Mouse (Mus musculus) forebrain, embryonic 10.5 days (tissue): ENCODE measurements around the gene Pip5k1c. TPM values are rescaled to one million over a fixed set of nuclear protein-coding genes. Genes with fewer than 3 reads are reported as not detected.
A peak's percentile ranks its signal among the peaks of the same experiment; 100 is the strongest.

ENCODE experiments used
- DNase-seq: peaks from one replicate; pipeline ENCODE4 v3.0.0-alpha.2; 2017; ENCODE audit warnings: low spot score; ENCODE audit errors: extremely low spot score
- H3K27ac ChIP-seq: fragments of 300-500 bp; sonication (generic); 2 replicates; pipeline ENCODE4 v1.5.1; 2016; ENCODE audit warnings: mild to moderate bottlenecking
- H3K27me3 ChIP-seq: fragments of 300-500 bp; sonication (generic); 2 replicates; pipeline ENCODE4 v1.6.1; 2016; ENCODE audit warnings: mild to moderate bottlenecking; ENCODE audit not compliant: poor library complexity, severe bottlenecking
- H3K36me3 ChIP-seq: fragments of 300-500 bp; sonication (generic); replicated peaks from 2 replicates; pipeline ENCODE4 v1.6.1; 2016; ENCODE audit warnings: mild to moderate bottlenecking, moderate library complexity
- H3K4me1 ChIP-seq: fragments of 300-500 bp; sonication (generic); 2 replicates; pipeline ENCODE4 v1.6.1; 2016
- H3K4me3 ChIP-seq: fragments of 300-500 bp; sonication (generic); 2 replicates; pipeline ENCODE4 v1.5.1; 2016; ENCODE audit warnings: mild to moderate bottlenecking, moderate library complexity
- H3K9me3 ChIP-seq: fragments of 300-500 bp; sonication (generic); 2 replicates; pipeline ENCODE4 v1.6.1; 2016; ENCODE audit warnings: mild to moderate bottlenecking, moderate library complexity
- WGBS: fragments of 180-500 bp; shearing (Covaris S2); methylation state at CpG from one replicate; pipeline ENCODE4 v1.1.7; 2016; 5-methylcytosine and 5-hydroxymethylcytosine counted together
- polyA plus RNA-seq: library from polyadenylated mRNA; unstranded; fragments of >200 nt; fragmentation: Nextera tagmentation; extraction: Ambion mirVana; gene quantifications from 2 replicates; pipeline ENCODE4 v1.2.1, GENCODE M21; 2016

The Pip5k1c gene
- polyA plus RNA-seq, 1 experiment from 2014 or later = 60.6 TPM

- peaks cover 65% of the 10 kb centered on the region for H3K36me3 ChIP-seq
- H3K4me1 ChIP-seq = peaks cover 30% of the 10 kb centered on the region
- 95% methylated on average over 8 of the region's 8 CpGs for whole genome bisulfite sequencing
- H3K27ac ChIP-seq = peak overlapping the region; percentile 62
- H3K9me3 ChIP-seq = peaks cover 3% of the 10 kb centered on the region; the same call in 1 of the 2 replicates
- H3K27me3 ChIP-seq = peaks cover 7% of the 10 kb centered on the region
- no peak for DNase-seq
- peak overlapping the region; percentile 61 for H3K4me3 ChIP-seq
These were observed 27.2 kb upstream of the Pip5k1c start for GRCm38 (mm10) chr10:81265540-81265939.

GRCm38 (mm10) chr10:81266211-81267105 is 26.3 kb upstream of the Pip5k1c start, which contains the start of the genes Mrpl54 and Apba3:
Gene Mrpl54 (minus strand): TSS chr10:81266934.
Gene Apba3 (plus strand): TSS chr10:81266960.
- DNase-seq = peak; percentile 94
- under 1% methylated on average over 48 of the region's 48 CpGs for WGBS
- H3K27ac ChIP-seq = peak within 1 kb of the TSS; percentile 95

GRCm38 (mm10) chr10:81268056-81268455 is 24.7 kb upstream of the Pip5k1c start:
- peaks cover 30% of the 10 kb centered on the region for H3K4me1 ChIP-seq
- peak; percentile 77 for DNase-seq
- H3K9me3 ChIP-seq = no peaks in the 10 kb centered on the region
- 5% methylated on average over 23 of the region's 23 CpGs for WGBS
- H3K27me3 ChIP-seq = no peaks in the 10 kb centered on the region
- peak overlapping the region; percentile 87 for H3K27ac ChIP-seq
- peak overlapping the region; percentile 78 for H3K4me3 ChIP-seq
- peaks cover 65% of the 10 kb centered on the region for H3K36me3 ChIP-seq

More at GRCm38 (mm10) chr10:81266211-81267105, 26.3 kb upstream of the Pip5k1c start, which contains the start of the genes Mrpl54 and Apba3:
- Histone ChIP-seq H3K9me3 (no peaks in the 10 kb centered on the region), H3K36me3 (peaks cover 65% of the 10 kb centered on the region), H3K27me3 (no peaks in the 10 kb centered on the region), H3K4me3 (peak within 1 kb of the TSS; percentile 78), H3K4me1 (peaks cover 30% of the 10 kb centered on the region)

GRCm38 (mm10) chr10:81268643-81269412 is 23.9 kb upstream of the Pip5k1c start:
- Histone ChIP-seq H3K4me1 (peaks cover 30% of the 10 kb centered on the region), H3K9me3 (no peaks in the 10 kb centered on the region), H3K27ac (peak overlapping the region; percentile 87), H3K36me3 (peaks cover 65% of the 10 kb centered on the region), H3K27me3 (no peaks in the 10 kb centered on the region), H3K4me3 (peak overlapping the region; percentile 78)
- DNase-seq = no peak
- WGBS = 83% methylated on average over 16 of the region's 16 CpGs

GRCm38 (mm10) chr10:81272356-81272755 is 20.4 kb upstream of the Pip5k1c start:
- WGBS = 96% methylated on average over 21 of the region's 21 CpGs
- no peaks in the 10 kb centered on the region for H3K9me3 ChIP-seq
- no peak overlapping the region for H3K27ac ChIP-seq
- peaks cover 17% of the 10 kb centered on the region for H3K4me1 ChIP-seq
- 0 out of 2 replicates have a peak, but pooled peaks cover 3% of the 10 kb centered on the region for H3K27me3 ChIP-seq
- peaks cover 62% of the 10 kb centered on the region for H3K36me3 ChIP-seq
- no peak for DNase-seq
- H3K4me3 ChIP-seq = no peak overlapping the region

GRCm38 (mm10) chr10:81273842-81274241 is 18.9 kb upstream of the Pip5k1c start:
- H3K36me3 ChIP-seq = peaks cover 62% of the 10 kb centered on the region
- DNase-seq = no peak

GRCm38 (mm10) chr10:81277676-81278075 is 15.1 kb upstream of the Pip5k1c start:
- DNase-seq = no peak
- H3K4me1 ChIP-seq = peaks cover 18% of the 10 kb centered on the region
- H3K9me3 ChIP-seq = no peaks in the 10 kb centered on the region
- peaks cover 41% of the 10 kb centered on the region for H3K27me3 ChIP-seq
- H3K4me3 ChIP-seq = no peak overlapping the region
- WGBS = 81% methylated on average over 22 of the region's 22 CpGs
- no peak overlapping the region for H3K27ac ChIP-seq
- peaks cover 34% of the 10 kb centered on the region for H3K36me3 ChIP-seq

More at GRCm38 (mm10) chr10:81273842-81274241, 18.9 kb upstream of the Pip5k1c start:
- Histone ChIP-seq H3K27ac (no peak overlapping the region), H3K4me3 (no peak overlapping the region), H3K9me3 (no peaks in the 10 kb centered on the region), H3K27me3 (peaks cover 8% of the 10 kb centered on the region; the same call in 1 of the 2 replicates), H3K4me1 (peaks cover 8% of the 10 kb centered on the region)
- 96% methylated on average over 19 of the region's 19 CpGs for WGBS

- Histone ChIP-seq H3K27me3 (peaks cover 59% of the 10 kb centered on the region), H3K27ac (0 out of 2 replicates have a peak overlapping the region, but pooled peaks have one; percentile 15), H3K9me3 (no peaks in the 10 kb centered on the region), H3K4me3 (peak overlapping the region; percentile 11; the same call in 1 of the 2 replicates), H3K4me1 (peaks cover 27% of the 10 kb centered on the region), H3K36me3 (peaks cover 16% of the 10 kb centered on the region)
- no peak for DNase-seq
- 49% methylated on average over 10 of the region's 10 CpGs for WGBS
These were observed 13.3 kb upstream of the Pip5k1c start for GRCm38 (mm10) chr10:81279496-81279895.

GRCm38 (mm10) chr10:81284189-81284588 is 8.6 kb upstream of the Pip5k1c start:
- Histone ChIP-seq H3K4me3 (peak overlapping the region; percentile 62; the same call in 1 of the 2 replicates), H3K27me3 (peaks cover 84% of the 10 kb centered on the region), H3K27ac (peak overlapping the region; percentile 16; the same call in 1 of the 2 replicates), H3K9me3 (no peaks in the 10 kb centered on the region), H3K4me1 (peaks cover 51% of the 10 kb centered on the region), H3K36me3 (0 out of 2 replicates have a peak, but pooled peaks cover 7% of the 10 kb centered on the region)
- DNase-seq = no peak
- 66% methylated on average over 6 of the region's 6 CpGs for WGBS

- 0 out of 2 replicates have a peak, but pooled peaks cover 6% of the 10 kb centered on the region for H3K36me3 ChIP-seq
- H3K9me3 ChIP-seq = no peaks in the 10 kb centered on the region
- WGBS = 10% methylated on average over 17 of the region's 17 CpGs
- H3K27ac ChIP-seq = peak overlapping the region; percentile 87; the same call in 1 of the 2 replicates
- H3K4me3 ChIP-seq = peak overlapping the region; percentile 62
- H3K27me3 ChIP-seq = peaks cover 84% of the 10 kb centered on the region
- DNase-seq = no peak
- H3K4me1 ChIP-seq = peaks cover 50% of the 10 kb centered on the region
These were observed 8.0 kb upstream of the Pip5k1c start for GRCm38 (mm10) chr10:81284719-81285118.

- H3K4me3 ChIP-seq = peak overlapping the region; percentile 62
- 3% methylated on average over 54 of the region's 54 CpGs for WGBS
- H3K36me3 ChIP-seq = no peaks in the 10 kb centered on the region
- H3K9me3 ChIP-seq = no peaks in the 10 kb centered on the region
- peak; percentile 95 for DNase-seq
- H3K27ac ChIP-seq = peak overlapping the region; percentile 87
- peaks cover 84% of the 10 kb centered on the region for H3K27me3 ChIP-seq
- H3K4me1 ChIP-seq = peaks cover 51% of the 10 kb centered on the region
These were observed 6.9 kb upstream of the Pip5k1c start for GRCm38 (mm10) chr10:81285694-81286450.
